23 mouse cellular contexts compared by ENCODE assay signal in the genomic region with DNA sequence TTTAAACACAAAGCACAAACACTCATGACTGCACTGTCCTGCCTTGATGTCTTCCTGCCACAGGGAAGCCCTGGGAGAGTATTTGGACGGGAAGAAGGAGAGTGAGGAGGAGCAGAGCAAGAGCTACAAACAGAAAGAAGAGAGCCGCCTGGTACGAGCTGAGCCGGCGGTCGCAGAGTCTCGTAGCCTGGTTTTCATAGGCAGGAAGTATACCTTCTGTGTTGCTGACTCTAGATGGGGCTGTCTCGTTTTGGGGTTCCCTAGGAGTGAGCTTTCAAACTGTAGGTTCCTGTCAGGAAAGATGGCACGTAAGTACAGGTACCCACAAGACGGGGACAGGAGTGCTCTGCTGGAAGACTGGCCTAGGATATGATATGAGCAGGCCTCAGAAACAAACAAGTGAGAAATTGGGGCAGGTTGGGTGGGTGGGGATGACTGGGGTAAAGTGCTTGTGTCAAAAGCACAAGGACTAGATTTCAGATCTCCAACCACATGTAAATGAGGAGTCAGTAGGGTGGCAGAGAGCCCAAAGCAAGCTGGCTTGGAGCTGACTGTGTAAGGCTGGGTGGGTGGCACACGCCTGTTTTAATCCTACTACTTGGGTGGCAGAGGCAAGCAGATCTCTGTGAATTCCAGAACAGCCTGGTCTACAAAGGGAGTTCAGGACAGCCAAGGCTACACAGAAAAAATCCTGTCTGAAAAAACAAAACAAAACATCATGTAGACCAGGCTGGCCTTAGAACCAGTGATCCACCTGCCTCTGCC.
A peak's percentile ranks its signal among the peaks of the same experiment; 100 is the strongest.
DNase-seq lines count a peak whose midpoint lies in the region; ATAC-seq and TF ChIP-seq lines count a peak whose summit lies in the region.
"Had no signal": no experiment of that assay in that cellular context is flagged by ENCODE, and none has a peak within 500 bp of the region (broad histone marks: within the 10 kb centered on the region; RNA-seq: fewer than 3 reads in every experiment).

No protein-coding gene starts in this region.

- H3K4me3 ChIP-seq in MEL (ENCODE audit: control insufficient read depth in 1 of 2, insufficient read depth in 1 of 2, low read depth in 2 of 2, low read length in 2 of 2), result no peak overlapping the region
- H3K4me3 ChIP-seq: liver, embryonic 15.5 days had no signal

- no peak for TF ChIP-seq RAD21 in MEL (IDR thresholded peaks at IDR 0.05; ENCODE audit: low read depth, low read length)

- no peak for DNase-seq in frontal cortex, postnatal 14 days (ENCODE audit: low spot score in 2 of 2)
- DNase-seq in MEL (ENCODE audit: low read depth, low spot score), result no peak
- peak; percentile 56 for DNase-seq in brain, adult 2 months (ENCODE audit: low read depth, low spot score)
- peak; percentile 53 for DNase-seq in thymus, postnatal 25 days
- DNase-seq in adrenal gland, adult 2 months, result no peak
- DNase-seq in layer of hippocampus, adult 8-10 months (ENCODE audit: low spot score in 2 of 2), result no peak
- DNase-seq: adrenal gland, postnatal 25 days; B cell, adult 2 months; heart, postnatal 10 days; kidney, adult 9 months; kidney, postnatal 10 days; lung, postnatal 14 days; right cerebral cortex, postnatal 4 days had no signal

- peaks cover 0 to 2% of the 10 kb centered on the region in 2 experiments; a peak in 1 of 4 replicates for H3K27me3 ChIP-seq in MEL (ENCODE audit: control insufficient read depth in 1 of 2, insufficient read depth in 2 of 2, low read length in 2 of 2)
- H3K27me3 ChIP-seq: midbrain, embryonic 15.5 days; Patski had no signal

- no peaks in the 10 kb centered on the region for H3K4me1 ChIP-seq in MEL (ENCODE audit: control insufficient read depth in 1 of 2, insufficient read depth in 2 of 2, low read length in 2 of 2)
- H3K4me1 ChIP-seq: liver, embryonic 15.5 days had no signal

- H3K9me3 ChIP-seq in MEL (replicated peaks; ENCODE audit: insufficient read depth, low read length), result no peaks in the 10 kb centered on the region
- H3K9me3 ChIP-seq: forebrain, embryonic 13.5 days; G1E; heart, embryonic 13.5 days; limb, embryonic 12.5 days; liver, embryonic 15.5 days; midbrain, embryonic 15.5 days had no signal

- no peak for TF ChIP-seq POLR2A in MEL (IDR thresholded peaks at IDR 0.05; ENCODE audit: control insufficient read depth in 1 of 2, insufficient read depth in 1 of 2, low read depth in 1 of 2, low read length in 2 of 2, poor library complexity in 1 of 2)

- peak; percentile 42; the same call in 1 of the 2 replicates for ATAC-seq in frontal cortex, adult (ENCODE audit: low TSS enrichment)
- ATAC-seq: forebrain, embryonic 13.5 days; Patski had no signal

- no peak for TF ChIP-seq CTCF in MEL (IDR thresholded peaks at IDR 0.05 in 2 of 3, conservative IDR thresholded peaks at IDR 0.05 in 1 of 3; ENCODE audit: control insufficient read depth in 1 of 3, insufficient read depth in 1 of 3, low read depth in 2 of 3, low read length in 3 of 3, poor library complexity in 1 of 3, severe bottlenecking in 1 of 3)

- no peak for TF ChIP-seq EP300 in MEL (IDR thresholded peaks at IDR 0.05; ENCODE audit: low read depth in 1 of 2, low read length in 2 of 2)

- no peak overlapping the region for H3K9ac ChIP-seq in MEL (ENCODE audit: control insufficient read depth, low read depth, low read length, poor library complexity, severe bottlenecking)
- H3K9ac ChIP-seq: liver, embryonic 15.5 days; midbrain, embryonic 15.5 days had no signal

- H3K27ac ChIP-seq in MEL (ENCODE audit: control insufficient read depth, low read depth, low read length), result no peak overlapping the region
- H3K27ac ChIP-seq: forebrain, embryonic 13.5 days; heart, embryonic 13.5 days; hindbrain, embryonic 14.5 days; limb, embryonic 12.5 days; liver, embryonic 15.5 days; midbrain, embryonic 15.5 days; stomach, postnatal 0 days had no signal

- no peaks in the 10 kb centered on the region for H3K79me2 ChIP-seq in MEL (ENCODE audit: control insufficient read depth, insufficient read depth, low read length, poor library complexity)

- no peaks in the 10 kb centered on the region for H3K36me3 ChIP-seq in MEL (ENCODE audit: control insufficient read depth in 1 of 2, insufficient read depth in 2 of 2, low read length in 2 of 2)
- H3K36me3 ChIP-seq: G1E; heart, embryonic 13.5 days; limb, embryonic 12.5 days; liver, embryonic 15.5 days; midbrain, embryonic 15.5 days had no signal

TF ChIP-seq in MEL, 35 proteins besides CTCF, POLR2A, EP300 and RAD21:
- 0 out of 2 replicates have a peak, but pooled peaks have one; percentile 16 for TF ChIP-seq JUND (IDR thresholded peaks at IDR 0.05; ENCODE audit: low read depth, low read length)
- no peak for TF ChIP-seq SIN3A (IDR thresholded peaks at IDR 0.05; ENCODE audit: low read length)

Comparison
In these comparisons a context has a peak if more than half of its experiments do, and no peak if none do; other contexts are left out.
1. DNase-seq: peak in brain, adult 2 months (single experiment) and thymus, postnatal 25 days (single experiment); none in frontal cortex, postnatal 14 days (0 of 2), MEL (single experiment), adrenal gland, adult 2 months (single experiment) and layer of hippocampus, adult 8-10 months (0 of 2).